Mouse (Mus musculus): ENCODE data around the gene Tk1. TPM values are rescaled to one million over a fixed set of nuclear protein-coding genes. Genes with fewer than 3 reads are reported as not detected.
A peak's percentile ranks its signal among the peaks of the same experiment; 100 is the strongest.

Tk1 gene
- polyA plus RNA-seq (2015; fragmentation: Nextera tagmentation; extraction: Ambion mirVana) = 12.4 and 16.0 TPM in 2 replicates

GRCm38 (mm10) chr11:117825333-117826101 lies at the start of gene Tk1, which contains the start of gene Afmid:
Gene Tk1, minus strand, starts transcription at chr11:117826092.
Gene Afmid, plus strand, starts transcription at chr11:117825924.
- under 1% methylated on average over 34 of the region's 34 CpGs for WGBS
- peaks cover 62% of the 10 kb centered on the region for H3K4me1 ChIP-seq (ENCODE audit: insufficient read depth, low read depth, low read length)
- no peaks in the 10 kb centered on the region for H3K36me3 ChIP-seq (ENCODE audit: insufficient read depth, low read length)
- no peaks in the 10 kb centered on the region for H3K27me3 ChIP-seq (replicated peaks; ENCODE audit: insufficient read depth, low read length)
- peak; percentile 92 for DNase-seq (ENCODE audit: low spot score)
- peak within 1 kb of the TSS; percentile 20; the same call in 1 of the 2 replicates for H3K9ac ChIP-seq (replicated peaks; ENCODE audit: low read depth)
- H3K4me3 ChIP-seq (ENCODE audit: low read depth, low read length) = peak within 1 kb of the TSS; percentile 27; the same call in 1 of the 2 replicates
- H3K9me3 ChIP-seq (ENCODE audit: low read length) = no peaks in the 10 kb centered on the region
- TF ChIP-seq EP300 (IDR thresholded peaks at IDR 0.05) (no peak), CTCF (IDR thresholded peaks at IDR 0.05) (no peak)
- H3K4me2 ChIP-seq (replicated peaks; ENCODE audit: low read depth, low read length) = peak within 1 kb of the TSS; percentile 63
- peak; percentile 32 for ATAC-seq
- H3K27ac ChIP-seq (ENCODE audit: low read length) = peak within 1 kb of the TSS; percentile 43

- no peak overlapping the region for H3K4me2 ChIP-seq (replicated peaks; ENCODE audit: low read depth, low read length)
- no peak overlapping the region for H3K9ac ChIP-seq (replicated peaks; ENCODE audit: low read depth)
- no peak overlapping the region for H3K4me3 ChIP-seq (ENCODE audit: low read depth, low read length)
- no peaks in the 10 kb centered on the region for H3K9me3 ChIP-seq (ENCODE audit: low read length)
- peaks cover 26% of the 10 kb centered on the region; the same call in 1 of the 2 replicates for H3K4me1 ChIP-seq (ENCODE audit: insufficient read depth, low read depth, low read length)
- DNase-seq (ENCODE audit: low spot score) (no peak), ATAC-seq (no peak)
- 31% methylated on average over 6 of the region's 6 CpGs for WGBS
- H3K36me3 ChIP-seq (ENCODE audit: insufficient read depth, low read length) = no peaks in the 10 kb centered on the region
- H3K27ac ChIP-seq (ENCODE audit: low read length) = no peak overlapping the region
- H3K27me3 ChIP-seq (replicated peaks; ENCODE audit: insufficient read depth, low read length) = no peaks in the 10 kb centered on the region
- TF ChIP-seq CTCF (IDR thresholded peaks at IDR 0.05) (no peak), EP300 (IDR thresholded peaks at IDR 0.05) (no peak)
Observed at GRCm38 (mm10) chr11:117875681-117876080, 49.8 kb upstream of the Tk1 start.

GRCm38 (mm10) chr11:117874419-117874818 lies 48.5 kb upstream of the Tk1 start:
- no peaks in the 10 kb centered on the region for H3K9me3 ChIP-seq (ENCODE audit: low read length)
- H3K36me3 ChIP-seq (ENCODE audit: insufficient read depth, low read length) = no peaks in the 10 kb centered on the region
- H3K4me1 ChIP-seq (ENCODE audit: insufficient read depth, low read depth, low read length) = peaks cover 22% of the 10 kb centered on the region; the same call in 1 of the 2 replicates
- H3K4me2 ChIP-seq (replicated peaks; ENCODE audit: low read depth, low read length) = no peak overlapping the region
- ATAC-seq (no peak), DNase-seq (ENCODE audit: low spot score) (peak; percentile 68)
- TF ChIP-seq EP300 (IDR thresholded peaks at IDR 0.05) (no peak), CTCF (IDR thresholded peaks at IDR 0.05) (peak; percentile 65)
- 61% methylated on average over 4 of the region's 4 CpGs for WGBS
- H3K27me3 ChIP-seq (replicated peaks; ENCODE audit: insufficient read depth, low read length) = no peaks in the 10 kb centered on the region
- no peak overlapping the region for H3K4me3 ChIP-seq (ENCODE audit: low read depth, low read length)
- no peak overlapping the region for H3K9ac ChIP-seq (replicated peaks; ENCODE audit: low read depth)
- H3K27ac ChIP-seq (ENCODE audit: low read length) = no peak overlapping the region

GRCm38 (mm10) chr11:117872861-117873608 lies 47.1 kb upstream of the Tk1 start, which contains the start of gene Tha1:
Gene Tha1, minus strand, starts transcription at chr11:117873481.
- Histone ChIP-seq H3K36me3 (ENCODE audit: insufficient read depth, low read length) (no peaks in the 10 kb centered on the region), H3K9ac (replicated peaks; ENCODE audit: low read depth) (peak within 1 kb of the TSS; percentile 58), H3K4me1 (ENCODE audit: insufficient read depth, low read depth, low read length) (peaks cover 11% of the 10 kb centered on the region; the same call in 1 of the 2 replicates), H3K4me2 (replicated peaks; ENCODE audit: low read depth, low read length) (peak within 1 kb of the TSS; percentile 96), H3K27me3 (replicated peaks; ENCODE audit: insufficient read depth, low read length) (no peaks in the 10 kb centered on the region), H3K27ac (ENCODE audit: low read length) (no peak within 1 kb of the TSS), H3K4me3 (ENCODE audit: low read depth, low read length) (peak within 1 kb of the TSS; percentile 55), H3K9me3 (ENCODE audit: low read length) (no peaks in the 10 kb centered on the region)
- TF ChIP-seq CTCF (IDR thresholded peaks at IDR 0.05) (no peak), EP300 (IDR thresholded peaks at IDR 0.05) (no peak)
- DNase-seq (ENCODE audit: low spot score) (peak; percentile 95), ATAC-seq (peak; percentile 91)
- WGBS = 2% methylated on average over 46 of the region's 51 CpGs

- Histone ChIP-seq H3K4me1 (ENCODE audit: insufficient read depth, low read depth, low read length) (peaks cover 10% of the 10 kb centered on the region; the same call in 1 of the 2 replicates), H3K4me3 (ENCODE audit: low read depth, low read length) (no peak overlapping the region), H3K27me3 (replicated peaks; ENCODE audit: insufficient read depth, low read length) (no peaks in the 10 kb centered on the region), H3K36me3 (ENCODE audit: insufficient read depth, low read length) (no peaks in the 10 kb centered on the region), H3K27ac (ENCODE audit: low read length) (no peak overlapping the region), H3K9me3 (ENCODE audit: low read length) (no peaks in the 10 kb centered on the region), H3K4me2 (replicated peaks; ENCODE audit: low read depth, low read length) (peak overlapping the region; percentile 96; the same call in 1 of the 2 replicates), H3K9ac (replicated peaks; ENCODE audit: low read depth) (no peak overlapping the region)
- 61% methylated on average over 12 of the region's 12 CpGs for WGBS
- ATAC-seq = no peak
- no peak for DNase-seq (ENCODE audit: low spot score)
- TF ChIP-seq EP300 (IDR thresholded peaks at IDR 0.05) (no peak), CTCF (IDR thresholded peaks at IDR 0.05) (no peak)
Observed at GRCm38 (mm10) chr11:117871911-117872584, 46.2 kb upstream of the Tk1 start.

All from lung, postnatal 0 days (tissue).